Mouse (Mus musculus) midbrain, embryonic 14.5 days (tissue): Measurements from ENCODE around the gene Ccdc7a. TPM values are rescaled to one million over a fixed set of nuclear protein-coding genes. Genes with fewer than 3 reads are reported as not detected.

ENCODE experiments used
- polyA plus RNA-seq: library from polyadenylated mRNA; unstranded; fragments of >200 nt; fragmentation: Nextera tagmentation; extraction: Ambion mirVana; gene quantifications from 2 replicates; pipeline ENCODE4 v1.2.1, GENCODE M21; 2014

The Ccdc7a gene
- polyA plus RNA-seq, 1 experiment from 2014 or later = 0.24 TPM

Other genes starting within 250 kb of the Ccdc7a start
- gene Ccdc7b, start 1.6 kb upstream of the Ccdc7a start, polyA plus RNA-seq = not detected in 2 replicates
- gene Gm10999, start 66.1 kb upstream of the Ccdc7a start, polyA plus RNA-seq = not detected in 2 replicates
- 27.4 and 30.4 TPM in 2 replicates for gene 2610044O15Rik8, start 168.9 kb upstream of the Ccdc7a start, polyA plus RNA-seq